Mouse (Mus musculus): ENCODE measurements around the gene Tnfaip8l1. TPM values are rescaled to one million over a fixed set of nuclear protein-coding genes. Genes with fewer than 3 reads are reported as not detected.

Tnfaip8l1 gene
- polyA plus RNA-seq, 1 experiment from 2014 or later = 12.7 TPM

DNA sequence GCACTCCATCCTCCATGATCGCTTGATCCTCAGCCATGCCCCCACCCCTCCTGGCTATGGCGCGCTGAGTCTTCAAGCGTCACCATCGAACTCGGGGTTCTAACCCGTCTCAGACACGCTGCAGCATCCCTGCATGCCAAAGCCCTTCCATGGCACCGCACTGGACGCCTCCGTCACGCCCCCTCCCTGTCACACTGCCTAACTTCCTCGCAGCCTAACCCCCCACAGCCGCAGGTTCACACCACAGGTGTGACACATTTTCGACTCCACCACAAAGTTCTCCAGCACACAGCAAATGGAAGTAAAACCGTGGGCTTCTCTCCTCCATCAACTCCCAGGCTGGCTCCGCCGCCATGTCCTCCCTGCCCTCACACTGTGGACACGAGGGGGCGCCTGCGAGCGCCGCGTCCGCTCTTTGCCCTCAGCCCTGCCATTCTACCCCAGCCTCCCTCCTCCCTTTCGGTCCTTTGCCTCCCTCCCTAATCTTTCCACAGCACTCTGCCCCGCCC lies 27.8 kb upstream of the Tnfaip8l1 start:
- Histone ChIP-seq H3K27me3 (replicated peaks; ENCODE audit: control insufficient read depth, insufficient read depth, low read length) (peaks cover 15% of the 10 kb centered on the region), H3K27ac (ENCODE audit: low read length) (peak overlapping the region; percentile 94), H3K9ac (ENCODE audit: low read depth, low read length) (peak overlapping the region; percentile 66), H3K4me3 (ENCODE audit: low read length) (peak overlapping the region; percentile 48), H3K36me3 (ENCODE audit: control insufficient read depth, insufficient read depth, low read length) (no peaks in the 10 kb centered on the region), H3K4me2 (ENCODE audit: low read depth, low read length) (peak overlapping the region; percentile 90), H3K9me3 (ENCODE audit: control insufficient read depth, low read length) (no peaks in the 10 kb centered on the region), H3K4me1 (ENCODE audit: control insufficient read depth, insufficient read depth, low read length) (peaks cover 18% of the 10 kb centered on the region)
- 2% methylated on average over 27 of the region's 27 CpGs for WGBS
- ATAC-seq = peak; percentile 36

DNA sequence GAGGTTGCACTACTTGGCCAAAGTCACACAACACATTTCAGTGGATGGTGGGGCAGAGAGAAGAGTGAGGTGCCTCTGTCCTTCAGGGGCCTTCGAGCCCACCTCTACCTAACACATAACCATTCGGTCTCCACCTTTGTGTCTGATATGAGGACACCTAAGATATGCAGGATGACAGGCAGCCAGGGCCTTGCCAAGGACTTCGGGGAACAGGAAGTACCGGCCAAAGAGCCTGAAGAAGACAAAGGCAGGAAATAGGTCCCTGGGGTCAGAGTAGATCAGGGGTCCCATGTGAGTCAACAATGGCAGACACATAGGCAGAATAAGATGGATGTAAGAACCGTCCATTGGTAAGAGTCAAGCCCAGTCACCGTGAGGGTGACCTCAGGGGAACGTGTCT lies 25.7 kb upstream of the Tnfaip8l1 start:
- 89% methylated on average over 7 of the region's 7 CpGs for WGBS
- Histone ChIP-seq H3K27me3 (replicated peaks; ENCODE audit: control insufficient read depth, insufficient read depth, low read length) (peaks cover 35% of the 10 kb centered on the region), H3K9me3 (ENCODE audit: control insufficient read depth, low read length) (no peaks in the 10 kb centered on the region), H3K9ac (ENCODE audit: low read depth, low read length) (no peak overlapping the region), H3K36me3 (ENCODE audit: control insufficient read depth, insufficient read depth, low read length) (no peaks in the 10 kb centered on the region), H3K4me1 (ENCODE audit: control insufficient read depth, insufficient read depth, low read length) (peaks cover 26% of the 10 kb centered on the region), H3K4me2 (ENCODE audit: low read depth, low read length) (no peak overlapping the region), H3K4me3 (ENCODE audit: low read length) (no peak overlapping the region), H3K27ac (ENCODE audit: low read length) (no peak overlapping the region)
- ATAC-seq = no peak

DNA sequence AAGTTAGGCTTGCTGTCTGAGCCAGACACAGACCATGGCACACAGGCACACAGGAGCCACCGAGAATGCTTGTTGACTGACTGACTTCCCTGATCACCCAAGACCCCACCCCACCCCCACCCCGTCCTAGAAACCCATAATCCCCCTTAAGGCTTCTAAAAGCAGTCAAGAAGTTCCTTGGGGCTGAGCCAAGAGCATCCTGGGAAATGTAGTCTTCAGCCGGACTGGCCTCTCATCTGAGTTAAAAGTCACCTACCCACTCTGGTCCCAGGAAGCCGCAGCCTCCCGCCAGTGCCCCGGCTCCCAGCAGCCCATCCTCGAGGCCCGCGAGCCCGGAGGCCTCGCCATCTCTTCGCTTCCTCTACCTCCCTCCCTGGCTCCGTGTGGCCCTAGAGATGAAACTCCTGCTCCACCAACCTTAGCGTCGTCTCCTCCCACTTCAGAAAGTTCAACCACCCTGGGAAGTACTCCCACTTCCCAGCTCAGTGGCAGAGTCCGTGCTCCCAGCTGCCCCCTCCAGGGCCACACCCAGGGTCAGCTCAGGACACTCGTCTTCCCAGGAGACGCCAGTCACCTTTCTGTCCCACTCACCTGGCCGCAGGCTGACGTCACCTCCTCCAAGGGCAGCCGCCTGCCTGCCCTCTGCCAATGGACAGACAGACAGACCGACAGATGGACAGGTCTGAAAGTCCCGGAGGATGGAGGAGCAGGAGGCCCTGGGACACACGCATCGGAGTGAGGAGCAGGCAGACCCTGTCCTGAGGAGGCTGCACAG lies 24.3 kb upstream of the Tnfaip8l1 start:
- Histone ChIP-seq H3K4me1 (ENCODE audit: control insufficient read depth, insufficient read depth, low read length) (peaks cover 34% of the 10 kb centered on the region), H3K27ac (ENCODE audit: low read length) (no peak overlapping the region), H3K9me3 (ENCODE audit: control insufficient read depth, low read length) (no peaks in the 10 kb centered on the region), H3K4me2 (ENCODE audit: low read depth, low read length) (peak overlapping the region; percentile 38; the same call in 1 of the 2 replicates), H3K9ac (ENCODE audit: low read depth, low read length) (no peak overlapping the region), H3K36me3 (ENCODE audit: control insufficient read depth, insufficient read depth, low read length) (no peaks in the 10 kb centered on the region), H3K27me3 (replicated peaks; ENCODE audit: control insufficient read depth, insufficient read depth, low read length) (peaks cover 47% of the 10 kb centered on the region), H3K4me3 (ENCODE audit: low read length) (no peak overlapping the region)
- no peak for ATAC-seq
- WGBS = 24% methylated on average over 25 of the region's 25 CpGs

DNA sequence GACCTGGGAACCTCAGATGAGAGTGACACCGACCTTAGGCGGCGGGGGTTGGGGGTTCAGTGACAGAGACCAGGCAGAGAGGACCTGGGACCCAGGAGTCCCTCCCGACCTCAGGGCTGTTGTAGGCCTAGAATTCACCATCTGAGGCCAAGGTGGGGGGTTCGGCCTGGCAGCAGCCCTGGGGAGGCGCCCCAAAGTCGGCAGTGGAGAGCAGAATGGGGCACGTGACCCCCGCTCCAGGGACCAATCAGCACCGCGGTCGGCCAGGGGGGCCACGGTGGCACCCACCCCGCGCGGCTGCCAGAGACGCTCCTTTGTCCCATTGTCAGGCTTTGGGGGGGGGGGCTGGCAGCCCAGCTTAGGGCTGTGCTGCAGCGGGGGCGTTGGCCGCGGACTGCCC lies 22.9 kb upstream of the Tnfaip8l1 start:
- H3K9me3 ChIP-seq (ENCODE audit: control insufficient read depth, low read length) = no peaks in the 10 kb centered on the region
- peak overlapping the region; percentile 99 for H3K4me2 ChIP-seq (ENCODE audit: low read depth, low read length)
- H3K4me1 ChIP-seq (ENCODE audit: control insufficient read depth, insufficient read depth, low read length) = peaks cover 23% of the 10 kb centered on the region
- H3K27me3 ChIP-seq (replicated peaks; ENCODE audit: control insufficient read depth, insufficient read depth, low read length) = peaks cover 54% of the 10 kb centered on the region
- no peak overlapping the region for H3K27ac ChIP-seq (ENCODE audit: low read length)
- H3K4me3 ChIP-seq (ENCODE audit: low read length) = peak overlapping the region; percentile 70
- H3K36me3 ChIP-seq (ENCODE audit: control insufficient read depth, insufficient read depth, low read length) = no peaks in the 10 kb centered on the region
- peak overlapping the region; percentile 60 for H3K9ac ChIP-seq (ENCODE audit: low read depth, low read length)
- no peak for ATAC-seq
- WGBS = 8% methylated on average over 21 of the region's 21 CpGs

DNA sequence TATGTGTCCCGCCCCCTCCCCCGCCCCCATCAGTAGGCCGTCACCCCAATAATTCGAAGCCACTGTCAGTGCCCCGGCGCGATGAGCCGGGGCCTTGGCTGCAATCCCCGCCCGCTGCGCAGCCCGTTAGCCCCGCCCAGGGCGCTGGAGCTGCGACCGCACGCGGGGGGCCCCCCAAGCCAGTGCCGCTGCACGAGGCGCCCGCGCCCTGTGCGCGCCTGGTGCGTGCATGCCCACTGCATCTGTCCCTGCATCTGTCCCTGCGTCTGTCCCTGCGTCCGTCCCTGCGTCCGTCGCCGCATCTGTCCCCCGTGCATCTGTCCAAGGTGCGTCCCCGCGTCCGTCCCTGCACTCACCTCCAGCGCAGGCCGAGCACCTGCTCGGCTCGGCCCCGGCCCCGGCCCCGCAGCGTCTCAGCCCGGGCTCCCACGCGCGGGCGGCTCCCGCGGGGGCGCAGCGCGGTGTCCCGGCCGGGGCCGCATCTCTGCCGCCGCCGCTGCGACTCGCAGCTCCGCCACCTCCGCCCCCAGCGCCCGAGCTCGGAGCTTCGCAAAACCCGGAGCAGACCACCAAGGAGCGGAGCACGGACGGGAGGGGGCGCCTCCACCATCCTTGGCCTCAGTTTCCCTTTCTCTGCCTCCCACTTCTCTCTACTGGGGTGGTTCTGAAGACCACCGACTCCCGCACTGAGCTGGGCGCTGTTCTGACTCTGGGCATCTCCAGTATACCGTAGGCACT lies 22.2 kb upstream of the Tnfaip8l1 start, which contains the start of gene Sema6b:
TSS of gene Sema6b (minus strand) at position 486 of the 738 bp plus-strand sequence.
- Histone ChIP-seq H3K4me2 (ENCODE audit: low read depth, low read length) (peak within 1 kb of the TSS; percentile 99), H3K36me3 (ENCODE audit: control insufficient read depth, insufficient read depth, low read length) (no peaks in the 10 kb centered on the region), H3K4me1 (ENCODE audit: control insufficient read depth, insufficient read depth, low read length) (peaks cover 17% of the 10 kb centered on the region), H3K27me3 (replicated peaks; ENCODE audit: control insufficient read depth, insufficient read depth, low read length) (peaks cover 58% of the 10 kb centered on the region), H3K4me3 (ENCODE audit: low read length) (peak within 1 kb of the TSS; percentile 70), H3K9ac (ENCODE audit: low read depth, low read length) (peak within 1 kb of the TSS; percentile 60), H3K9me3 (ENCODE audit: control insufficient read depth, low read length) (no peaks in the 10 kb centered on the region), H3K27ac (ENCODE audit: low read length) (no peak within 1 kb of the TSS)
- 1% methylated on average over 79 of the region's 79 CpGs for WGBS
- ATAC-seq = peak; percentile 45

DNA sequence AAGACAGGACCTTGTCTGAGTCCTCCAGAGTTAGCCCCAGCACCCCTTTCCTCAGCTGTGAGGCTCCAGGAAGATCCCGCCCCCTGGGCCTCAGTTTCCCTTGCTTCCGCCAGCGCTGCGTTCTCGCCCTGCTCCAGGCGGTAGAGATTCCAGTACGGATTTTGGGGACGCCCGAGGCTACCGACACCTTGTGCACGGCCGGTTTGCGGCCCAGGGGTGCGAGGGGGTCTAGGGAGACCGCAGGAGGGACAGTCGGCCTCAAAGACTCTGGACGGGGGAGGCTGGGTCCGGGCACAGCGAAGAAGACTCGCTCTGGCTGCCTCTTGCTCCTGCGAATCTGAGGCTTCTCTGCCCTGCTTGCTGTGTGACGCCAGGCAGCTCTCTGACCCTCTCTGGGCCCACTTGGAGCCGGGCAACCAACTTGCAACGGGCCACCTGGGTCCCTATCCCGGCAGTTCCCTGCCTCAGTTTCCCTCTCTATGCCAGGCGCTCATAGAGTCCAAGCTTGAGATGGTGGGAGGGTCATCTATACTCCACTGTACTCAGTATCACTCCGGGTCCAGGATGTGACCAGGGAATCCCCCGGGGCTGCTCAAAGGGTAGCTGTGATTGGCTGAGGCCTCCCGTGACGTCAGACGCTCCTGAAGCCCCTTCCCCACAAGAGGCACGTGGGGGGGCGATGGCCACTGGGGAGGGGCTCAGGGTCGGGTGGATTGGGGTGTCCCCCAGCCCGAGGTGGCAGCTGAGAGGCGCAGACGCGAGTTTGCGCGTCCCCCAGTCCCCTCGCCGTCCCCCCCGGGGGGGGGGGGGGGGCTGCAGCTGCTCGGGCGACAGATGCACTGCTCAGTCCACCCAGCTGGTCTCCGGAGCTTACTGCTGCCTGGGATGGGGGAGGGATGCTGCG lies 20.3 kb upstream of the Tnfaip8l1 start:
- Histone ChIP-seq H3K4me2 (ENCODE audit: low read depth, low read length) (peak overlapping the region; percentile 74), H3K9ac (ENCODE audit: low read depth, low read length) (peak overlapping the region; percentile 43), H3K27ac (ENCODE audit: low read length) (no peak overlapping the region), H3K4me1 (ENCODE audit: control insufficient read depth, insufficient read depth, low read length) (peaks cover 17% of the 10 kb centered on the region), H3K27me3 (replicated peaks; ENCODE audit: control insufficient read depth, insufficient read depth, low read length) (peaks cover 68% of the 10 kb centered on the region), H3K4me3 (ENCODE audit: low read length) (peak overlapping the region; percentile 46), H3K36me3 (ENCODE audit: control insufficient read depth, insufficient read depth, low read length) (no peaks in the 10 kb centered on the region), H3K9me3 (ENCODE audit: control insufficient read depth, low read length) (no peaks in the 10 kb centered on the region)
- 0 out of 2 replicates have a peak, but pooled peaks have one; percentile 19 for ATAC-seq
- WGBS = under 1% methylated on average over 45 of the region's 47 CpGs

DNA sequence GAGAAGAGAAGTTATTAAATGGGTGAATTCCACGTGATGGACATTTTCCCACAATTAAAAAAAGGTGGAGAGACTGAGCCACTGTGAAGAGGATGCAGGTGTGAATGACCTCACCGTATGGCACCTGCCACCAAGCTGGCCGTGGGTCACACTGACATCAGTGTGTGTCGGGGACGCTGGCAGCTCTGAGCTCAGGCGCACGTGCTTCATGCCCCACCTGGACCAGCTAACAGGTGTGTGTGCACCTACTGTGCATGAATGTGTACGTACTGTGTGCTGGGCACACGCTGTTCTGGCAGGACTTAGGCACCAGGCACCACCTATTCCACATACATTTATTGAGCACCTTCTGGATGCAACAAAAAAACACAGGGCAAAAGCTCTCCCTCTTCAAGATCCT lies 17.7 kb upstream of the Tnfaip8l1 start:
- H3K4me1 ChIP-seq (ENCODE audit: control insufficient read depth, insufficient read depth, low read length) = peaks cover 22% of the 10 kb centered on the region
- no peak overlapping the region for H3K4me3 ChIP-seq (ENCODE audit: low read length)
- WGBS = 76% methylated on average over 9 of the region's 9 CpGs
- no peaks in the 10 kb centered on the region for H3K9me3 ChIP-seq (ENCODE audit: control insufficient read depth, low read length)
- no peaks in the 10 kb centered on the region for H3K36me3 ChIP-seq (ENCODE audit: control insufficient read depth, insufficient read depth, low read length)
- no peak overlapping the region for H3K4me2 ChIP-seq (ENCODE audit: low read depth, low read length)
- peaks cover 67% of the 10 kb centered on the region for H3K27me3 ChIP-seq (replicated peaks; ENCODE audit: control insufficient read depth, insufficient read depth, low read length)
- no peak overlapping the region for H3K27ac ChIP-seq (ENCODE audit: low read length)
- no peak for ATAC-seq
- H3K9ac ChIP-seq (ENCODE audit: low read depth, low read length) = no peak overlapping the region

DNA sequence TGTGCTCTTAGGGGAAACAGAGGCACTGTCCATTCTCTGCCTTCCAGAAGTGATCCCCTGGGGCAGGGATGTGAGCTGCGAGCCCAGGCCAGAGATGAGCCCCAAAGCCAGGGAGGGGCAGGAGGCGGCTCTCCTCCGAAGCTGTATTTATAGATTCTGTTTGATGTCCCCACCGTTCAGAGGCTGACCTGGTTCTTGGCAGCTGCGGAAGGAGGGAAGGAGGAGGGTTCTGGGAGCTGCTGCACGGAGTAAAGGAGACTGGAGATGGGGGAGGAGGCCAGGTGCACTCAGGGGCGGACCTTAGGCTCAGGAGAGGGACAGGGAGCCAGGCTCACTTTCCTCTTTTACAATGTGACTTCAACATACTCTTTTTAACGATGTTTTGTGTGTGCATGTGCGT lies 16.1 kb upstream of the Tnfaip8l1 start:
- peaks cover 58% of the 10 kb centered on the region for H3K27me3 ChIP-seq (replicated peaks; ENCODE audit: control insufficient read depth, insufficient read depth, low read length)
- peaks cover 16% of the 10 kb centered on the region for H3K4me1 ChIP-seq (ENCODE audit: control insufficient read depth, insufficient read depth, low read length)
- WGBS = 19% methylated on average over 9 of the region's 9 CpGs
- ATAC-seq = no peak
- no peak overlapping the region for H3K4me2 ChIP-seq (ENCODE audit: low read depth, low read length)
- no peak overlapping the region for H3K4me3 ChIP-seq (ENCODE audit: low read length)
- no peaks in the 10 kb centered on the region for H3K9me3 ChIP-seq (ENCODE audit: control insufficient read depth, low read length)
- no peak overlapping the region for H3K27ac ChIP-seq (ENCODE audit: low read length)
- H3K9ac ChIP-seq (ENCODE audit: low read depth, low read length) = no peak overlapping the region
- H3K36me3 ChIP-seq (ENCODE audit: control insufficient read depth, insufficient read depth, low read length) = no peaks in the 10 kb centered on the region

Data from intestine, embryonic 16.5 days (tissue).